ENCODE assay signal across 30 mouse cellular contexts in genomic region chr15:38402762-38403161, GRCm38 (mm10).
"Had no signal": no experiment of that assay in that cellular context is flagged by ENCODE, and none has a peak within 500 bp of the region (broad histone marks: within the 10 kb centered on the region; RNA-seq: fewer than 3 reads in every experiment).

No protein-coding gene starts in this region.

- H3K9ac ChIP-seq: heart, embryonic 12.5 days; heart, embryonic 15.5 days; hindbrain, embryonic 12.5 days; hindbrain, embryonic 13.5 days; hindbrain, embryonic 14.5 days; hindbrain, embryonic 15.5 days; intestine, embryonic 15.5 days; kidney, embryonic 15.5 days had no signal

- H3K27me3 ChIP-seq: heart, embryonic 12.5 days; heart, embryonic 13.5 days; heart, embryonic 15.5 days; hindbrain, embryonic 12.5 days; hindbrain, embryonic 13.5 days; hindbrain, embryonic 15.5 days; intestine, embryonic 15.5 days; kidney, embryonic 15.5 days had no signal

- DNase-seq: heart, postnatal 10 days; heart, postnatal 14 days; heart, postnatal 36 days; heart, postnatal 4 days; kidney, adult 11 months; kidney, adult 18-20 months; kidney, adult 2 months; kidney, adult 8-10 months; kidney, adult 9 months; kidney, postnatal 10 days; kidney, postnatal 14 days; kidney, postnatal 25 days; kidney, postnatal 36 days; kidney, postnatal 4 days; layer of hippocampus, adult 9-11 months; layer of hippocampus, postnatal 36 days had no signal

- H3K36me3 ChIP-seq: heart, embryonic 10.5 days; heart, embryonic 12.5 days; heart, embryonic 13.5 days; heart, embryonic 15.5 days; hindbrain, embryonic 10.5 days; hindbrain, embryonic 12.5 days; hindbrain, embryonic 13.5 days; hindbrain, embryonic 15.5 days; intestine, embryonic 15.5 days; kidney, embryonic 15.5 days had no signal

- H3K4me1 ChIP-seq: hindbrain, embryonic 15.5 days had no signal

- H3K27ac ChIP-seq: heart, embryonic 13.5 days; heart, embryonic 15.5 days; hindbrain, embryonic 10.5 days; hindbrain, embryonic 12.5 days; hindbrain, embryonic 13.5 days; hindbrain, embryonic 14.5 days; hindbrain, embryonic 15.5 days; hindbrain, postnatal 0 days; intestine, embryonic 15.5 days; kidney, embryonic 15.5 days; kidney, postnatal 0 days; layer of hippocampus, adult 2 months had no signal

- H3K4me3 ChIP-seq: heart, embryonic 12.5 days; heart, embryonic 13.5 days; heart, embryonic 15.5 days; hindbrain, embryonic 10.5 days; hindbrain, embryonic 12.5 days; hindbrain, embryonic 13.5 days; hindbrain, embryonic 15.5 days; intestine, embryonic 15.5 days; kidney, embryonic 15.5 days; layer of hippocampus, adult 2 months had no signal

- H3K9me3 ChIP-seq: heart, embryonic 10.5 days; heart, embryonic 12.5 days; heart, embryonic 13.5 days; heart, embryonic 15.5 days; hindbrain, embryonic 10.5 days; hindbrain, embryonic 12.5 days; hindbrain, embryonic 13.5 days; hindbrain, embryonic 15.5 days; intestine, embryonic 15.5 days; kidney, embryonic 15.5 days had no signal
